Mouse (Mus musculus) erythroblast, embryonic 14.5 days (primary cell): Measurements from ENCODE around the gene Kdm4c. TPM values are rescaled to one million over a fixed set of nuclear protein-coding genes. Genes with fewer than 3 reads are reported as not detected.
"Not testable (repeated sequence)": the region's sequence is repeated elsewhere in the genome, so short reads cannot be mapped to it uniquely, and the experiment has no call there.

Experiments
- H3K27me3 ChIP-seq: 2 replicates; pipeline ENCODE4 v1.6.1; 2012; ENCODE audit warnings: inconsistent platforms; ENCODE audit not compliant: control insufficient read depth
- H3K36me3 ChIP-seq: 2 replicates; pipeline ENCODE4 v1.6.1; 2012; ENCODE audit warnings: mild to moderate bottlenecking, inconsistent platforms; ENCODE audit not compliant: control insufficient read depth
- H3K4me1 ChIP-seq: 2 replicates; pipeline ENCODE4 v1.6.1; 2012; ENCODE audit warnings: inconsistent platforms; ENCODE audit not compliant: control insufficient read depth
- H3K4me3 ChIP-seq: replicated peaks from 2 replicates; pipeline ENCODE3; 2012; ENCODE audit warnings: moderate library complexity, mild to moderate bottlenecking, inconsistent platforms
- H3K9me3 ChIP-seq: 2 replicates; pipeline ENCODE4 v1.6.1; 2012; ENCODE audit warnings: low read length, inconsistent platforms, mixed read lengths; ENCODE audit not compliant: control insufficient read depth
- GATA1 ChIP-seq: IDR thresholded peaks from 2 replicates; pipeline ENCODE4 v1.6.1; 2012; ENCODE audit warnings: low read length, inconsistent platforms, mixed read lengths
- TAL1 ChIP-seq: IDR thresholded peaks from 3 replicates; pipeline ENCODE4 v1.6.1; 2012; ENCODE audit warnings: low read length, inconsistent platforms, mixed read lengths
- polyA plus RNA-seq: library from polyadenylated mRNA; stranded (reverse); fragments of >175 nt; gene quantifications from 2 replicates; pipeline ENCODE4 v1.2.3, GENCODE M21; 2012

The Kdm4c gene
- polyA plus RNA-seq, result 0.02 and 0.06 TPM in 2 replicates

DNA sequence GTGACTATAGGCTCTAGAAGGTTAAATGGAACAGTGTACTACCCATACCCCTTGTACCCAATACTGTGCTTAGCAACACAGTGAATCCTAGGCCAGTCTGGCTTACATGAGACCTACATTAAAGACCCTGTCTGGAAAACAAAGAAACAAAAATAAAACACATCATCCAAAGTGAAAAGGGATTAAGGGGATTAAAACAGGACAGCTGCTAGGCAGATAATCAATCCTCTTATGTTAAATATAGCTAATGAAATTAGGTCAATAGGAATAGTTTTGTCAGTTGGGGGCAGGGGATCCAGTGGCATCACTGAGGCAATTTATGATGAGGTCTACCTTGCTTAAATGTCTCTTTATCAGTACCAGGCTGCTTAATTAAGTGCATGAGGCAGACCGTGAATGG lies at the start of gene Kdm4c:
Gene Kdm4c (plus strand): TSS at position 322 of the 400 bp plus-strand sequence.
- Histone ChIP-seq H3K4me1 (no peaks in the 10 kb centered on the region), H3K4me3 (no peak within 1 kb of the TSS), H3K27me3 (no peaks in the 10 kb centered on the region), H3K9me3 (no peaks in the 10 kb centered on the region), H3K36me3 (no peaks in the 10 kb centered on the region)
- TF ChIP-seq TAL1 (no peak), GATA1 (no peak)

DNA sequence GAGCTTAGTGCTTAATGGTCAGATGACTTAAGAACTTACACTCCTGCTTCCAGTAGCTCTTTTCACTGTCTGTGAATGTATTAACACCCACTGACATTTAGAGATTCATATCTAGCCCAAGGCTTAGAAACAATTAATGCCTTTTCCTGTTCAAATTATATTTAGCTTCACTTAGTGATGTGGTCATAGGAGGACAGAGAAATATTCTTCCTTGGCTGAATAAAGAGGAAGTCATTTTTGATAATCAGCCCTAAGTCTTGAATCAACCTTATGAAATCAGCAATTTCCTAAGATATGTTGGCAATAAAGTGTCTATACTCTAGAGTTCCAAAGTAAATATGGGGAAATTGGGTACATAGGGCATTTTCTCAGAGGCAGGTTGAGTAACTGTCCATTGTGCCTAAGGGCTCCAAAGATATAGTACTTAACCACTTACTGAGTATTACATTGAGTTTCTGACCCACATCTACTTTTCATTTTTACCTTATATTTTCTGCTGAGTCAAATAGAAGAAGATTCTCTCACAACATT lies 41.0 kb upstream of the Kdm4c start:
- no peaks in the 10 kb centered on the region for H3K9me3 ChIP-seq
- H3K4me3 ChIP-seq, result no peak overlapping the region
- no peaks in the 10 kb centered on the region for H3K27me3 ChIP-seq
- H3K36me3 ChIP-seq, result no peaks in the 10 kb centered on the region
- no peaks in the 10 kb centered on the region for H3K4me1 ChIP-seq
- TF ChIP-seq TAL1 (no peak), GATA1 (no peak)

- H3K9me3 ChIP-seq, H3K27me3 ChIP-seq, H3K36me3 ChIP-seq, H3K4me3 ChIP-seq, H3K4me1 ChIP-seq: not testable (repeated sequence)
These were observed 20.5 kb upstream of the Kdm4c start for GRCm38 (mm10) chr4:74221780-74222179.

GRCm38 (mm10) chr4:74222360-74222759 lies 19.9 kb upstream of the Kdm4c start:
- TF ChIP-seq TAL1, result no peak
- no peak for TF ChIP-seq GATA1
- Histone ChIP-seq H3K27me3 (no peaks in the 10 kb centered on the region), H3K4me3 (no peak overlapping the region), H3K9me3 (no peaks in the 10 kb centered on the region), H3K4me1 (no peaks in the 10 kb centered on the region), H3K36me3 (no peaks in the 10 kb centered on the region)

DNA sequence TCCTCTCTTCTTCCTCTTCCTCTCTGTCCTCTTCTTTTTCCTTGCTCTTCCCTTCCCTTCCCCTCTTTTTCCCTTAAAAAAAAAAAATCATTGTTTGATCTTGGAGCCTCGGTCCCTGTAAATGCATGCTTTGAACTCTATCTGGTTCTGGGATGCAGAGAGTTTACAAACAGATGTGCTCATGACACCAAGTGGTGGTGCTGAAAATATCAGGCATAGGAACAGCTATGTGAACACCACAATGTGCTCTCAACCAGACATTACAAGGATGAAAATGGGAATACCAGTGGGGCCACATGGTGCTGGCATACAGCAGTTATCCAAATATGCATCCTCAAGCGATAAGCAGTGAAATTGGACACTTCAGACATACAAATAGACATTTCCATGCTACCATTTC lies 18.1 kb upstream of the Kdm4c start:
- Histone ChIP-seq H3K9me3 (no peaks in the 10 kb centered on the region), H3K4me3 (no peak overlapping the region), H3K36me3 (no peaks in the 10 kb centered on the region), H3K4me1 (no peaks in the 10 kb centered on the region), H3K27me3 (no peaks in the 10 kb centered on the region)
- no peak for TF ChIP-seq TAL1
- TF ChIP-seq GATA1, result no peak

DNA sequence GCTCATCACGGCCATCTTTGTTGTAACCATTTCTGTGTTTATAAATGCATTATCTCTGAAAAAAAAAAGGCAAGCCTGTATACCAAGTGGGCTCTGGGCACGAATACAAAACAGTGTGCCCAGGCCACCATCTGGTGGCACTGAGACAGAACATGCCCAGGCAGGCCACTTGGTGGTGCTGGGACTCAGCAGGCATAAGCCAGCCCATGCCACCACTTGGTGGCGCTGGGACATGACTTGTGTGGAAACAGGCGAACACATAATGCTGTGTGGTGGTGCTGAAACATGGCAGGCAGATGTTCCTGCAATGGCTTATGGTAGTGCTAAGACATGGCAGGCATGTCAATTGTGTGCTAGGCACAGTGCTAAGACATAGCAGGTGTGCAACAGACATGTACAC lies 11.3 kb upstream of the Kdm4c start:
- TF ChIP-seq TAL1 (no peak), GATA1 (no peak)
- Histone ChIP-seq H3K9me3 (peaks cover 2% of the 10 kb centered on the region; the same call in 1 of the 2 replicates), H3K27me3 (no peaks in the 10 kb centered on the region), H3K4me1 (no peaks in the 10 kb centered on the region), H3K4me3 (no peak overlapping the region), H3K36me3 (no peaks in the 10 kb centered on the region)

- H3K9me3 ChIP-seq, result peaks cover 2% of the 10 kb centered on the region; the same call in 1 of the 2 replicates
- no peak overlapping the region for H3K4me3 ChIP-seq
- no peaks in the 10 kb centered on the region for H3K4me1 ChIP-seq
- H3K36me3 ChIP-seq, result no peaks in the 10 kb centered on the region
- no peaks in the 10 kb centered on the region for H3K27me3 ChIP-seq
- TF ChIP-seq GATA1, result no peak
- TF ChIP-seq TAL1, result no peak
These were observed 10.9 kb upstream of the Kdm4c start for GRCm38 (mm10) chr4:74231405-74231804.

DNA sequence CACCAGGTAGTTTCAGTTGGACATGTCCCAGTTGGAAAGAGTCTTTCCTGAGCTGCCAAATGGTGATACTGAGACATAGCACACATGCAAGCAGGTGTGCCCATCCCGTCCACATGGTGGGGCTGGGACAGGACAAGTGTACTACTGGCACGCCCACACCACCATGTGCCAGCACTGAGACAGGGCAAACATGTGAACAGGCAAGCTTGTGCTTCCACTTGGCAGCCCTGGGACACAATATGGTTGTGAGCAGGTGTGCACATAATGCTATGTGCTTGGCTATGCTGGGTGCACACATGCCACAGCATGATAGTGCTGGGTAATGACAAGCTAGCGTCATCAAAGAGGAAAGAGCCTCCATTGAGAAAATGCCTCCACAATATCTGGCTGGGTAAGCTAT lies 8.8 kb upstream of the Kdm4c start:
- H3K27me3 ChIP-seq, result no peaks in the 10 kb centered on the region
- no peaks in the 10 kb centered on the region for H3K36me3 ChIP-seq
- peaks cover 2% of the 10 kb centered on the region; the same call in 1 of the 2 replicates for H3K9me3 ChIP-seq
- no peak overlapping the region for H3K4me3 ChIP-seq
- H3K4me1 ChIP-seq, result no peaks in the 10 kb centered on the region
- TF ChIP-seq TAL1, result no peak
- TF ChIP-seq GATA1, result no peak

DNA sequence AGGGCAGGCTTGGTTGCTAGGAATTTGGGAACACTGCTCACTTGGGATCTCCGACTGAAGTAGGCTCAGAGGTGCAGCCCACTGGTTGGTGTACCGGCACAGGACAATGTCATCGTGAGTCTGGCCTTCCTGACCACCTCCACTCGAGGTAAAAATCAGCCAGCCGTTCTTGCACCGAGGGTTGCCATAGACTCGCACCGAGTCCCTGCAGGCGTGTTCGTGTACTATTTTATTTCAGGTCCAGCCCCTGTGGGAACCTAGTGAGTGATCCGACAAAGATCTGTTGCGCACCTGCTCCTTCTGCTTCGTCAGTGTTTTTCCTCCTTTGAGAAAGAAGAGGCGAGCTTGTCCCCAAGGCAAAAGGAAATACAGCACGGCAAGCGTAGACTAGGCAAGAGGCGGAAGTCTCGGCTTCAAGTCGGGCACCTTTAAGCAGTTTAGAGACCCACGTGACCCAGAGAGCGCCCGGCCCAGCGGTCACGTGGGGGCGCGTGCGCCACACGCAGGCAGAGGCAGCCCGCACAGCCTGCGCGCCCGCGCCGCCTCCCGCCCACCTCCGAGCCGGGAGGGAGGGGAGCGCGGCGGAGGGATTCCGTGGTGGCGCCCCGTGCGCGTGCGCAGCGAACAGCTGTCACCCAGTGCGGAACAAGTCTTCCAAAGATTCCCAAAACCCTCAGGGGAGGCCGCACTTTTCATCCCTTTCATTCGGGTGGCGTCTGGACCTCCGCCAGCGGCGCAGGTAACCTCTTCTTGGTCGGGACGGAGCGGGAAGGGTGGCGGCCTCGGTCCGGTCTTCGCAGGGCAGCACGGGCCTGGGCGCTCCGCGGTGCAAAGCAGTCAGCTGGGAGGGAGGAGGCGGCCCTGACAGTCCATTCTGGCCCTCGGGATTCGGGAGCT lies 9.3 kb downstream of the Kdm4c start:
- peaks cover 30% of the 10 kb centered on the region for H3K4me1 ChIP-seq
- no peaks in the 10 kb centered on the region for H3K27me3 ChIP-seq
- no peaks in the 10 kb centered on the region for H3K36me3 ChIP-seq
- no peak for TF ChIP-seq TAL1
- TF ChIP-seq GATA1, result no peak
- peak overlapping the region; percentile 97 for H3K4me3 ChIP-seq
- no peaks in the 10 kb centered on the region for H3K9me3 ChIP-seq
